27 mouse cellular contexts compared by ENCODE assay signal in genomic region chr9:35502361-35503000, GRCm38 (mm10). TPM values are rescaled to one million over a fixed set of nuclear protein-coding genes. Genes with fewer than 3 reads are reported as not detected.
DNase-seq lines count a peak whose midpoint lies in the region; ATAC-seq and TF ChIP-seq lines count a peak whose summit lies in the region.
"Had no signal": no experiment of that assay in that cellular context is flagged by ENCODE, and none has a peak within 500 bp of the region (broad histone marks: within the 10 kb centered on the region; RNA-seq: fewer than 3 reads in every experiment).

No protein-coding gene starts in this region.

- TF ChIP-seq POLR2A in myocyte (IDR thresholded peaks at IDR 0.05; ENCODE audit: insufficient read length, low read depth) = no peak

- peaks cover 9% of the 10 kb centered on the region for H3K4me1 ChIP-seq in limb, embryonic 15.5 days
- no peaks in the 10 kb centered on the region for H3K4me1 ChIP-seq in limb, embryonic 10.5 days
- H3K4me1 ChIP-seq: forebrain, embryonic 10.5 days; forebrain, embryonic 12.5 days had no signal

- H3K4me3 ChIP-seq in limb, embryonic 15.5 days = no peak overlapping the region
- H3K4me3 ChIP-seq in limb, embryonic 10.5 days = no peak overlapping the region
- H3K4me3 ChIP-seq in myocyte = no peak overlapping the region
- H3K4me3 ChIP-seq: embryonic facial prominence, embryonic 13.5 days; embryonic facial prominence, embryonic 15.5 days; erythroblast, embryonic 14.5 days; forebrain, embryonic 10.5 days; forebrain, embryonic 12.5 days had no signal

- H3K79me2 ChIP-seq in myocyte (ENCODE audit: control insufficient read depth, insufficient read depth) = no peaks in the 10 kb centered on the region

- ATAC-seq in limb, embryonic 15.5 days (ENCODE audit: insufficient number of reproducible peaks, low FRiP score, low TSS enrichment, low read depth) = no peak
- peak; percentile 80 for ATAC-seq in granulocyte monocyte progenitor cell, adult 5-6 weeks (replicated peaks; ENCODE audit: poor library complexity, severe bottlenecking)
- ATAC-seq: forebrain, embryonic 14.5 days; forebrain, embryonic 16.5 days had no signal

- no peak overlapping the region for H3K9ac ChIP-seq in limb, embryonic 15.5 days
- H3K9ac ChIP-seq: embryonic facial prominence, embryonic 13.5 days; embryonic facial prominence, embryonic 15.5 days; forebrain, embryonic 12.5 days had no signal

- peaks cover 57% of the 10 kb centered on the region for H3K36me3 ChIP-seq in limb, embryonic 15.5 days
- peaks cover 79% of the 10 kb centered on the region for H3K36me3 ChIP-seq in limb, embryonic 10.5 days
- peaks cover 58% of the 10 kb centered on the region for H3K36me3 ChIP-seq in myocyte (ENCODE audit: control insufficient read depth, insufficient read depth)

- 86% methylated on average over 10 of the region's 10 CpGs for WGBS in limb, embryonic 15.5 days
- 92% methylated on average over 10 of the region's 10 CpGs for WGBS in limb, embryonic 10.5 days

- H3K27ac ChIP-seq in limb, embryonic 15.5 days = peak overlapping the region; percentile 48; the same call in 1 of the 2 replicates
- no peak overlapping the region for H3K27ac ChIP-seq in limb, embryonic 10.5 days
- H3K27ac ChIP-seq: embryonic facial prominence, embryonic 13.5 days; embryonic facial prominence, embryonic 15.5 days; forebrain, embryonic 10.5 days; forebrain, embryonic 12.5 days had no signal

- no peaks in the 10 kb centered on the region for H3K27me3 ChIP-seq in limb, embryonic 15.5 days
- no peaks in the 10 kb centered on the region for H3K27me3 ChIP-seq in limb, embryonic 10.5 days (ENCODE audit: low read depth, poor library complexity, severe bottlenecking)
- H3K27me3 ChIP-seq in myocyte (ENCODE audit: control insufficient read depth, insufficient read depth, insufficient read length) = no peaks in the 10 kb centered on the region
- H3K27me3 ChIP-seq: embryonic facial prominence, embryonic 13.5 days; embryonic facial prominence, embryonic 15.5 days; forebrain, embryonic 12.5 days had no signal

- no peak for DNase-seq in limb, embryonic 10.5 days (ENCODE audit: low spot score)
- DNase-seq in cerebellum, adult 11-12 months = no peak
- no peak for DNase-seq in right cerebral cortex, postnatal 4 days
- DNase-seq: adrenal gland, adult 2 months; adrenal gland, postnatal 10 days; adrenal gland, postnatal 25 days; cerebellum, adult 11 months; cerebellum, adult 2 months; cerebellum, adult 9-10 months; cerebellum, postnatal 10 days; cerebellum, postnatal 25 days; embryo, embryonic 11 days had no signal

- H3K4me2 ChIP-seq in limb, embryonic 15.5 days = no peak overlapping the region
- no peak overlapping the region for H3K4me2 ChIP-seq in myocyte (ENCODE audit: low read depth)
- H3K4me2 ChIP-seq: embryonic facial prominence, embryonic 13.5 days; embryonic facial prominence, embryonic 15.5 days; forebrain, embryonic 12.5 days had no signal

- H3K9me3 ChIP-seq in limb, embryonic 15.5 days = no peaks in the 10 kb centered on the region
- no peaks in the 10 kb centered on the region for H3K9me3 ChIP-seq in limb, embryonic 10.5 days (replicated peaks)
- H3K9me3 ChIP-seq: embryonic facial prominence, embryonic 13.5 days; embryonic facial prominence, embryonic 15.5 days; forebrain, embryonic 10.5 days; forebrain, embryonic 12.5 days had no signal

- no peak overlapping the region for H3ac ChIP-seq in myocyte (ENCODE audit: control insufficient read depth, insufficient read length)

TF ChIP-seq in myocyte, 11 proteins besides CTCF, POLR2A, EP300 and RAD21:
- TF ChIP-seq POLR2AphosphoS2 (IDR thresholded peaks at IDR 0.05; ENCODE audit: insufficient read length, low read depth) (peak; percentile 68), SRF (IDR thresholded peaks at IDR 0.05; ENCODE audit: control insufficient read depth, insufficient read length, low read depth) (no peak)

RNA-seq across cellular contexts. Expression of gene Gm1113, which starts 15.6 kb away (rescaled TPM):
- polyA plus RNA-seq in limb, embryonic 15.5 days (2015; fragmentation: Nextera tagmentation; extraction: Ambion mirVana) = not detected in 2 replicates
- not detected in 2 replicates for polyA plus RNA-seq in limb, embryonic 10.5 days (2016; fragmentation: Nextera tagmentation; extraction: Ambion mirVana)
- not detected in 2 replicates for total RNA-seq in granulocyte monocyte progenitor cell, adult 5-6 weeks (2014; fragmentation: Nextera tagmentation)
- not detected in 2 replicates for total RNA-seq in granulocyte monocyte progenitor cell, adult 5-6 weeks (2017)
- not detected for polyA plus RNA-seq in myocyte (2012; fragmentation: generic; extraction: Trizol)
- total RNA-seq: adrenal gland, adult 2 months; adrenal gland, postnatal 10 days; adrenal gland, postnatal 25 days; adrenal gland, postnatal 4 days; ES-E14; MEL had no signal
- polyA plus RNA-seq: adrenal gland, adult 2 months; brain, embryonic 14.5 days; cerebellum, adult 2 months; embryonic facial prominence, embryonic 11.5 days; embryonic facial prominence, embryonic 13.5 days; embryonic facial prominence, embryonic 15.5 days; erythroblast, embryonic 14.5 days; forebrain, embryonic 10.5 days; forebrain, embryonic 12.5 days; forebrain, embryonic 14.5 days; forebrain, embryonic 16.5 days had no signal

RNA-seq across cellular contexts. Expression of gene Ddx25, which starts 55.8 kb away (rescaled TPM):
- 2.1 and 2.4 TPM in 2 replicates for polyA plus RNA-seq in limb, embryonic 15.5 days (2015; fragmentation: Nextera tagmentation; extraction: Ambion mirVana)
- 4.9 and 6.0 TPM in 2 replicates for polyA plus RNA-seq in limb, embryonic 10.5 days (2016; fragmentation: Nextera tagmentation; extraction: Ambion mirVana)
- 0.19 TPM in 1 of 2 replicates, not detected in the other for total RNA-seq in granulocyte monocyte progenitor cell, adult 5-6 weeks (2014; fragmentation: Nextera tagmentation)
- total RNA-seq in granulocyte monocyte progenitor cell, adult 5-6 weeks (2017) = not detected in 2 replicates
- not detected for polyA plus RNA-seq in myocyte (2012; fragmentation: generic; extraction: Trizol)
- polyA plus RNA-seq: erythroblast, embryonic 14.5 days had no signal

RNA-seq across cellular contexts. Expression of gene Pus3, which starts 55.9 kb away (rescaled TPM):
- polyA plus RNA-seq in limb, embryonic 15.5 days (2015; fragmentation: Nextera tagmentation; extraction: Ambion mirVana) = 17.2 and 19.2 TPM in 2 replicates
- 21.2 and 22.3 TPM in 2 replicates for polyA plus RNA-seq in limb, embryonic 10.5 days (2016; fragmentation: Nextera tagmentation; extraction: Ambion mirVana)
- 25.4 and 33.5 TPM in 2 replicates for total RNA-seq in granulocyte monocyte progenitor cell, adult 5-6 weeks (2014; fragmentation: Nextera tagmentation)
- 21.9 and 31.7 TPM in 2 replicates for total RNA-seq in granulocyte monocyte progenitor cell, adult 5-6 weeks (2017)
- 4.2 TPM for polyA plus RNA-seq in myocyte (2012; fragmentation: generic; extraction: Trizol)
